Mouse (Mus musculus): ENCODE results near the gene Sptb.

DNA sequence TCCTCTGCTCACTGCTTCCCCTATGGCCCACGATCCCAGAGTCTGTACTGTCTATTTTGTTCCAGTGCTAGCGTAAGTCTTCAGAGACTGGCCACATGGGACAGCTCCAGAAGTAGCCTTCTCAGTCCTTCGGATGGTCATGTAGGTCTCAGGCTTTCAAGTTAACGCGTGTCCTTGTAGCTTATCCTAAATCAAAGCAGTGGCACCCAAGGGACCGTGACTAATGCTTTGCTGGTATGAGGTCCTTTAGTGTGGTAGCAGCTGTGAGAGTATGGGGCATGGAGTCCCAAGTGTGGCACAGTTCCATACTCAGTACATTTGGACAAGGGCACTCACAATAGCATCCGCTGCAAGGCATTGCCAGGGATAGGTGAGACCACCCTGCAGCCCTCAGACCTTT lies 154.2 kb downstream of the Sptb start:
- no peak for TF ChIP-seq POLR2A (IDR thresholded peaks at IDR 0.05; ENCODE audit: borderline replicate concordance, low read depth, low read length)
- TF ChIP-seq CTCF (IDR thresholded peaks at IDR 0.05; ENCODE audit: low read depth, low read length), result no peak
